Mouse (Mus musculus) spleen, adult 10 weeks (tissue): ENCODE data around the gene Nrd1. TPM values are rescaled to one million over a fixed set of nuclear protein-coding genes. Genes with fewer than 3 reads are reported as not detected.

Experiments used
- polyA plus RNA-seq: library from polyadenylated mRNA; stranded (reverse); fragments of 350-450 nt; fragmentation: Illumina TruSeq; extraction: RNeasy Lipid Tissue Mini Kit (QIAGEN cat#74804); gene quantifications from one replicate; pipeline ENCODE4 v1.2.3, GENCODE M21; 2015; ENCODE audit warnings: low replicate concordance; ENCODE audit not compliant: insufficient read depth

Nrd1 gene
- 212 TPM for polyA plus RNA-seq

DNA sequence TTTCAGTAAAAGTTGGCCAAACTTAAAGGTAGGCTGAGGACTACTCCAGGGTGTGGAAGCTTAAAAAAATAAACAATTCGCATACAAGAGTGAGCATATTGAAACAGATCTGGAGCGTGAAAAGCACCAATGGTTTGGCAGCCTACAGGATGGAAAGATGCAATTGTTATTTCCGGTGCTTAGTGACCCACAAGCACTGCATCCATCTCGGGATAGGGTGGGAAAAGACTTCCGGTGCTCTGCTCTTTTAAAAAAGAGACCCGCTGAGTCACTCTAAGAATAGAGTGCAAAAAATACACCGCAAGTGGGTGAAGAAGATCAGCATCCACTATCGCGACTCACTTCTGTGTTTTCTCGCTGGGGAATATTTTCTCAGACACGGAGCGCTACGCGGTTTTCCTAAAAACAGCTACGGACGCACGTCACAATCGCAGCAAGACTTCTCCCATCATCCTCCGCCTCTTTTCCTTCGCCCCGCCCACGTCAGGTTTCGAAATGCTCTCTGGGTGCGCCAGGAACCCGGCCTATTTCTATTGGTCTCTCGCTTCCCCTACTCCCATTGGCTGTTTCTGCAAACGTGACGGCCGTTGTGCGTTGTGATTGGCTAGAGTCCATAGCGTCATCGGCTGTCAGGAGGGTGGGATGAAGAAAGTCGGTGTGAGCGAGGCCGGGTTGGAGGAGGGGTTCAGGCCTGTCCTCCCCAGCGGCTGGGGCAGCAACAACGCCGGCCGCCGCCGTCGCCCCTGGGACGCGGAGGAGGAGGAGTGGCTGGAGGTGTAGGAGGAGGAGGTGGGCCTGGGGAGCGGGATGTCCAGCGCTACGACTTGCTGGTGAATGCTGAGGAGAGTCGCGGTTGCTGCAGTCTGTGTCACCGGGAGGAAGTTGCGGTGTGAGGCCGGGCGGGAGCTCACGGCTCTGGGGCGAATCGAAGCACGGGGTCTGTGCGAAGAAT is at the start of gene Nrd1:
Gene Nrd1 (plus strand): TSS at position 657 of the 952 bp plus-strand sequence.

Other genes starting within 250 kb of the Nrd1 start
- gene Zfyve9, start 219.9 kb upstream of the Nrd1 start, polyA plus RNA-seq = 6.8 TPM
- gene Btf3l4, start 167.0 kb upstream of the Nrd1 start, polyA plus RNA-seq = 136 TPM
- gene Txndc12, start 166.1 kb upstream of the Nrd1 start, polyA plus RNA-seq = 39.9 TPM
- gene Kti12, start 152.9 kb upstream of the Nrd1 start, polyA plus RNA-seq = 24.8 TPM
- not detected for gene A730015C16Rik, start 152.0 kb upstream of the Nrd1 start, polyA plus RNA-seq
- 0.17 TPM for gene Rab3b, start 121.6 kb upstream of the Nrd1 start, polyA plus RNA-seq
- gene Osbpl9, start 201.6 kb downstream of the Nrd1 start, polyA plus RNA-seq = 155 TPM
- gene Calr4, start 233.8 kb downstream of the Nrd1 start, polyA plus RNA-seq = not detected